Mouse (Mus musculus) C2C12 (cell line): ENCODE data around the gene BC048562. TPM values are rescaled to one million over a fixed set of nuclear protein-coding genes. Genes with fewer than 3 reads are reported as not detected.

ENCODE experiments used
- H3K27me3 ChIP-seq: one replicate; pipeline ENCODE4 v1.6.1; 2011; ENCODE audit not compliant: control insufficient read depth, insufficient read depth, insufficient read length
- H3K36me3 ChIP-seq: one replicate; pipeline ENCODE4 v1.6.1; 2011; ENCODE audit not compliant: control insufficient read depth, insufficient read depth
- H3K4me3 ChIP-seq: one replicate; pipeline ENCODE4 v1.5.1; 2011; ENCODE audit warnings: mild to moderate bottlenecking, control low read depth; ENCODE audit not compliant: poor library complexity, insufficient read depth, severe bottlenecking
- H3K79me2 ChIP-seq: one replicate; pipeline ENCODE4 v1.6.1; 2011; ENCODE audit not compliant: control insufficient read depth, insufficient read depth
- H3K79me3 ChIP-seq: one replicate; pipeline ENCODE4 v1.6.1; 2011; ENCODE audit warnings: low read depth, control low read depth
- H3ac ChIP-seq: one replicate; pipeline ENCODE3; 2011; ENCODE audit warnings: low read depth; ENCODE audit not compliant: control insufficient read depth, insufficient read length
- CEBPB ChIP-seq: IDR thresholded peaks from one replicate; pipeline ENCODE4 v1.6.1; 2011; ENCODE audit warnings: low read depth, mild to moderate bottlenecking, control low read depth, moderate library complexity
- CTCF ChIP-seq: IDR thresholded peaks from one replicate; pipeline ENCODE4 v1.5.1; 2011; ENCODE audit not compliant: control insufficient read depth, insufficient read depth, insufficient read length
- FOSL1 ChIP-seq: IDR thresholded peaks from one replicate; pipeline ENCODE4 v1.8.0; 2011; ENCODE audit warnings: mild to moderate bottlenecking, low read length; ENCODE audit not compliant: poor library complexity, insufficient read depth, severe bottlenecking
- MAX ChIP-seq: IDR thresholded peaks from one replicate; pipeline ENCODE4 v1.6.1; 2011; ENCODE audit warnings: mild to moderate bottlenecking, control low read depth
- MYOD1 ChIP-seq: IDR thresholded peaks from one replicate; pipeline ENCODE4 v1.6.1; 2011; ENCODE audit warnings: low read depth; ENCODE audit not compliant: control insufficient read depth, insufficient read length
- MYOG ChIP-seq: IDR thresholded peaks from one replicate; pipeline ENCODE4 v1.6.1; 2011; ENCODE audit not compliant: control insufficient read depth, insufficient read length; ENCODE audit errors: extremely low read depth
- USF1 ChIP-seq: IDR thresholded peaks from one replicate; pipeline ENCODE4 v1.6.1; 2011; ENCODE audit warnings: low read depth, mild to moderate bottlenecking, control low read depth, moderate library complexity
- polyA plus RNA-seq: library from polyadenylated mRNA; unstranded; fragments of >200 nt; fragmentation: generic; extraction: Trizol; gene quantifications from one replicate; pipeline ENCODE4 v1.2.1, GENCODE M21; 2012; ENCODE audit warnings: missing spikeins

BC048562 gene
- polyA plus RNA-seq, 1 experiment: not detected

DNA sequence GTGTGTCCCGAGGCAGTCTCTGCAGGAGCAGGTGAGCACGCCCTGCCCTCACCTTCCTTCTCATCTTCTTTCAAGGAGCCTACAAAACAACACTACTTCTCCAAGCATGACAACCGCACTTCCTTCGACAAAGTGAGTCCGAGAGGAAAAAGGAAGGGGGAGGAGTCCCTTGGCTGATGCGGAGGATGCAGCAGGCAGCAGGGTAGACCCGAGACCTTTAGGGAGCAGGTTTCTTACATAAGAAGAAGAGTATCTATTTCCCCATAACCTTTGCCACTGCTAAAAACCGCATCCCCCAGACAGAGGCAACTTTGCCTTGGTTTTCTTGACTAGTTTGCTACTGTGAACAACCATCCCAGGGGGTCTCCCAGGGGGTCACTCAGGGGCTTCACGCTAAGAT, 8.8 kb downstream of the BC048562 start:
- TF ChIP-seq CEBPB (no peak), MYOD1 (no peak), CTCF (no peak), MYOG (no peak), MAX (no peak), USF1 (no peak), FOSL1 (no peak)
- no peak overlapping the region for H3ac ChIP-seq
- H3K27me3 ChIP-seq: peaks cover 16% of the 10 kb centered on the region
- no peak overlapping the region for H3K4me3 ChIP-seq
- H3K79me2 ChIP-seq: no peaks in the 10 kb centered on the region
- no peaks in the 10 kb centered on the region for H3K36me3 ChIP-seq
- no peaks in the 10 kb centered on the region for H3K79me3 ChIP-seq

DNA sequence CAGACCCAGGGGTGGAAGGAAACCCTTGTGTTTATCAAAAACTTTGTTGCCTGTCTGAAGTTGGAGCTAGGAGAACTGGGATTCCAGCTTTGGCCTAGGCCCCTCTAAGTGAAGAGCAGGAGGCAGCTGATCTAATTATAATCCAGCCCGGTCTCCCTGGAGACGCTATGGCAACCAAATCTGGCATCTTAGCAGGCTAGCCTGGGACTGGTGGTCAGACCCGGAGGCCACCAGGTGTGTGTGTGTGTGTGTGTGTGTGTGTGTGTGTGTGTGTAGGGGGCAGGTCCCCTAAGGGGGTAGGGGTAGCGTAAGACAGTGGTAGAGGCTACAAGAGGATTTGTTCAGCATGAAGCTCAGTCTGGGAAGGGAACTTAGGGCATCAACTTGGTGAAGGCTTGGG, 13.6 kb downstream of the BC048562 start:
- Histone ChIP-seq H3K79me2 (no peaks in the 10 kb centered on the region), H3ac (no peak overlapping the region), H3K36me3 (no peaks in the 10 kb centered on the region), H3K79me3 (no peaks in the 10 kb centered on the region), H3K27me3 (peaks cover 11% of the 10 kb centered on the region), H3K4me3 (no peak overlapping the region)
- no peak for TF ChIP-seq MAX
- TF ChIP-seq FOSL1: no peak
- TF ChIP-seq MYOG: no peak
- no peak for TF ChIP-seq CEBPB
- TF ChIP-seq CTCF: no peak
- TF ChIP-seq USF1: no peak
- no peak for TF ChIP-seq MYOD1

GRCm38 (mm10) chr9:108450292-108451169, 14.2 kb downstream of the BC048562 start:
- Histone ChIP-seq H3K79me2 (no peaks in the 10 kb centered on the region), H3K27me3 (peaks cover 4% of the 10 kb centered on the region), H3K36me3 (no peaks in the 10 kb centered on the region), H3K4me3 (no peak overlapping the region), H3K79me3 (no peaks in the 10 kb centered on the region), H3ac (no peak overlapping the region)
- no peak for TF ChIP-seq MYOD1
- no peak for TF ChIP-seq CTCF
- no peak for TF ChIP-seq USF1
- no peak for TF ChIP-seq FOSL1
- TF ChIP-seq MAX: no peak
- no peak for TF ChIP-seq MYOG
- TF ChIP-seq CEBPB: no peak

- no peaks in the 10 kb centered on the region for H3K36me3 ChIP-seq
- no peaks in the 10 kb centered on the region for H3K79me3 ChIP-seq
- no peaks in the 10 kb centered on the region for H3K27me3 ChIP-seq
- H3K4me3 ChIP-seq: no peak overlapping the region
- H3K79me2 ChIP-seq: no peaks in the 10 kb centered on the region
- no peak overlapping the region for H3ac ChIP-seq
- TF ChIP-seq USF1 (no peak), FOSL1 (no peak), CTCF (no peak), CEBPB (no peak), MYOG (no peak), MYOD1 (no peak), MAX (no peak)
Measured at GRCm38 (mm10) chr9:108451170-108451493, 14.8 kb downstream of the BC048562 start.

- H3K79me2 ChIP-seq: no peaks in the 10 kb centered on the region
- no peak for TF ChIP-seq FOSL1
- TF ChIP-seq MYOD1: no peak
- no peak for TF ChIP-seq CEBPB
- no peak for TF ChIP-seq MAX
- no peak for TF ChIP-seq CTCF
- TF ChIP-seq USF1: no peak
- TF ChIP-seq MYOG: no peak
- no peak overlapping the region for H3K4me3 ChIP-seq
- no peaks in the 10 kb centered on the region for H3K36me3 ChIP-seq
- H3K27me3 ChIP-seq: no peaks in the 10 kb centered on the region
- H3K79me3 ChIP-seq: no peaks in the 10 kb centered on the region
- H3ac ChIP-seq: no peak overlapping the region
Measured at GRCm38 (mm10) chr9:108451519-108452160, 15.4 kb downstream of the BC048562 start.
